Mouse (Mus musculus): ENCODE results near the gene Bnc2. TPM values are rescaled to one million over a fixed set of nuclear protein-coding genes. Genes with fewer than 3 reads are reported as not detected.

The Bnc2 gene
- polyA plus RNA-seq, 1 experiment from 2014 or later: 1.7 TPM

DNA sequence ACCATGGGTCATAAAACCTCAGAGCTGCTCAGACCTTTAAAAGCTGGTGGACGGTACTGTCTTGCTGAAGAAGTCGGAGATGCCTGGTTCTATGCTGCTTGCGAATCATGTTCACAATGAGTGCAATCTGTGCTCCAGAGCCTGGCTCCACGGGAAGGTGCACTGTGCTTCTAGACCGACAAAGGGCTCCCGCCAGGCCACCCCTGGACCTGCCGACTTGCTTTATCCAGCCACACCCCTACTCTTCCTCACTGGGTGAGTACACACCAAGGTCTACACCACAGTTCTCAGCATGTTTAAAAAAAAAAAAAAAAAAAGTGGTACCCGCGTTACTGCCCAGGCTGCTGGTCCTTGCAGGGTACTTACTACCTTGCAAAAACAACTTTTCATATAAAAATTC lies 174.8 kb downstream of the Bnc2 start:
- Histone ChIP-seq H3K4me1 (peaks cover 13% of the 10 kb centered on the region), H3K27me3 (replicated peaks) (no peaks in the 10 kb centered on the region), H3K4me2 (no peak overlapping the region), H3K9ac (no peak overlapping the region), H3K4me3 (no peak overlapping the region), H3K9me3 (no peaks in the 10 kb centered on the region), H3K36me3 (no peaks in the 10 kb centered on the region), H3K27ac (replicated peaks) (no peak overlapping the region)
- 56% methylated on average over 9 of the region's 9 CpGs for WGBS
- no peak for ATAC-seq (ENCODE audit: extremely low read depth, insufficient number of reproducible peaks, low FRiP score, low TSS enrichment)

DNA sequence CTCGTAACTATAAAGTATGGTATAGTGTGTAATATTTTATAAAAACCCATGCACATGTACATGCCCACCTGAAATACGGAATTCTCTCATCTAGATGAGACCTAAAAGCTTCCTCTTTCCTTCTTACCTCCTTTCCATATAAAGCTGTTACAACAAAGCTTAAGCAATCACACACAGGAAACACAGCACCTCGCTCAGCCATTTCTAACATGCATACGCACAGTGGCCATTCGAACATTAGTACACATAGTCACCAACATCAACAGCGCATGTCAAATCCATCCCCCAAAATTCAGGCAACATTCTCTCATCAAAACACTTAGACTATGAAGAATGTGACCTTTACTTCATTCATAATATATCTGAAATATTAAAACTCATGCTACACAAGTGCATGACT lies 176.6 kb downstream of the Bnc2 start:
- WGBS: 88% methylated on average over 6 of the region's 6 CpGs
- no peaks in the 10 kb centered on the region for H3K9me3 ChIP-seq

DNA sequence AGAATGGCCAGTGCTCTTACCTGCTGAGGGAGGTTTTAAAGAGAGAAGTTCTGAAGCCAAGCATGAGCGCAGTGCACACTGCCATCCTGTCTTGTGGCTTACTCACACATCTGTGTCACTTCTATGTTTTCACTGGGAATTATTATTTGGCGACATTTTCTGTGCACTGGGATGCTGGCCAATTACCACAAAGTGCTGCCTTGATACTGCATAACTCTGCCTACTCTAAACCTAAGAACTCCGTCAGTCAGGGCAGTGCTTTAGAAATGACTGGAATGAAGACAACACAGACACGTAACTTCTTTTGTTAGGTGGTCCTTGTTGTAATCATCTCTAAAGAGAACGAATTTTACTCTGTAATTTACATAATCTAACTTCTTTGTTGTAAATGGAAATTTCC lies 186.8 kb downstream of the Bnc2 start:
- Histone ChIP-seq H3K9ac (no peak overlapping the region), H3K4me2 (no peak overlapping the region), H3K9me3 (no peaks in the 10 kb centered on the region), H3K4me1 (no peaks in the 10 kb centered on the region), H3K27ac (replicated peaks) (no peak overlapping the region), H3K27me3 (replicated peaks) (no peaks in the 10 kb centered on the region), H3K36me3 (no peaks in the 10 kb centered on the region), H3K4me3 (no peak overlapping the region)
- ATAC-seq (ENCODE audit: extremely low read depth, insufficient number of reproducible peaks, low FRiP score, low TSS enrichment): no peak
- WGBS: 43% methylated on average over 5 of the region's 5 CpGs

More for the DNA sequence above, 176.6 kb downstream of the Bnc2 start:
- Histone ChIP-seq H3K4me1 (peaks cover 13% of the 10 kb centered on the region), H3K4me3 (no peak overlapping the region), H3K27me3 (replicated peaks) (no peaks in the 10 kb centered on the region), H3K4me2 (no peak overlapping the region), H3K27ac (replicated peaks) (no peak overlapping the region), H3K9ac (no peak overlapping the region), H3K36me3 (no peaks in the 10 kb centered on the region)
- ATAC-seq (ENCODE audit: extremely low read depth, insufficient number of reproducible peaks, low FRiP score, low TSS enrichment): no peak

DNA sequence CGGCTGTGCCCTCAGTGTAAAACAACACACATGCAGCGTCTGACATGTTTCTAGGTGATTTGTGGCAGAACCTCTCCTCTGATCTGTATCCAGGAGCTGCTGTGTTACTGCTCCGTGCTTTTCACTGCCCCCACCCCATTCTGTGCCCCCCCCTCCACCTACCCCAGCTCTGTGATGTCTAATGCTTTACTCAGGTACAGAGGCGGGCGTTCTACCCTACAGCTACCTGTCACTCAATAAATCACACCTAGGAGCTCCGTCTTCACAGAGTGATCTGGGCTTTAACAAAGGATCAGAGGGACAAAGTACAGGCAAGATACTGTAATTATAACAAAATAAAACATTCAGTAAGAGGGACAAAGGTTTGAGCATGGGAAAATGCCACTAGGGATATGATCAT lies 192.4 kb downstream of the Bnc2 start:
- no peak overlapping the region for H3K9ac ChIP-seq

DNA sequence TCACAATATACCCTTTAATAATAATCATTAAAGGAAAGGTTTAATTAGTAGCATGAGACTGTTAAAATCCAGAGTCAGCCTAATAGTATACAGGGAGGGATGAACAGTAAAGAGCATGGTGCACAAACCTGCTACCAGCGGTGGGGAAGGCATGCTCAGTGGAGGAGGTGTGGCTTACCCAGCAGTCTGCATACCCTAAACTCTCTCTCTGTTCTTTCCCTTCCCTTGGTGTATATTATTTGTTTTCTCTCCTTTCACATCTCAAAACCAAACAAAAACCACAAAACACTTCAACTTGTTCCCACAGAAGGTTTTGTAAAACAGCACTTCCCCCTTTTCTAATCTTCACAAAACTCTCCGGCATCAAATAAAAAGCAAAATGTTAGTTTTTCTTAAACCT lies 202.4 kb downstream of the Bnc2 start:
- no peak for ATAC-seq (ENCODE audit: extremely low read depth, insufficient number of reproducible peaks, low FRiP score, low TSS enrichment)
- Histone ChIP-seq H3K4me3 (no peak overlapping the region), H3K9me3 (no peaks in the 10 kb centered on the region), H3K27ac (replicated peaks) (no peak overlapping the region), H3K27me3 (replicated peaks) (no peaks in the 10 kb centered on the region), H3K36me3 (no peaks in the 10 kb centered on the region), H3K4me2 (no peak overlapping the region), H3K4me1 (no peaks in the 10 kb centered on the region), H3K9ac (no peak overlapping the region)
- 69% methylated on average over 2 of the region's 2 CpGs for WGBS

More for the DNA sequence above, 192.4 kb downstream of the Bnc2 start:
- 68% methylated on average over 6 of the region's 6 CpGs for WGBS
- Histone ChIP-seq H3K27me3 (replicated peaks) (no peaks in the 10 kb centered on the region), H3K36me3 (no peaks in the 10 kb centered on the region), H3K27ac (replicated peaks) (no peak overlapping the region), H3K9me3 (no peaks in the 10 kb centered on the region), H3K4me1 (no peaks in the 10 kb centered on the region), H3K4me3 (no peak overlapping the region), H3K4me2 (no peak overlapping the region)
- ATAC-seq (ENCODE audit: extremely low read depth, insufficient number of reproducible peaks, low FRiP score, low TSS enrichment): no peak

DNA sequence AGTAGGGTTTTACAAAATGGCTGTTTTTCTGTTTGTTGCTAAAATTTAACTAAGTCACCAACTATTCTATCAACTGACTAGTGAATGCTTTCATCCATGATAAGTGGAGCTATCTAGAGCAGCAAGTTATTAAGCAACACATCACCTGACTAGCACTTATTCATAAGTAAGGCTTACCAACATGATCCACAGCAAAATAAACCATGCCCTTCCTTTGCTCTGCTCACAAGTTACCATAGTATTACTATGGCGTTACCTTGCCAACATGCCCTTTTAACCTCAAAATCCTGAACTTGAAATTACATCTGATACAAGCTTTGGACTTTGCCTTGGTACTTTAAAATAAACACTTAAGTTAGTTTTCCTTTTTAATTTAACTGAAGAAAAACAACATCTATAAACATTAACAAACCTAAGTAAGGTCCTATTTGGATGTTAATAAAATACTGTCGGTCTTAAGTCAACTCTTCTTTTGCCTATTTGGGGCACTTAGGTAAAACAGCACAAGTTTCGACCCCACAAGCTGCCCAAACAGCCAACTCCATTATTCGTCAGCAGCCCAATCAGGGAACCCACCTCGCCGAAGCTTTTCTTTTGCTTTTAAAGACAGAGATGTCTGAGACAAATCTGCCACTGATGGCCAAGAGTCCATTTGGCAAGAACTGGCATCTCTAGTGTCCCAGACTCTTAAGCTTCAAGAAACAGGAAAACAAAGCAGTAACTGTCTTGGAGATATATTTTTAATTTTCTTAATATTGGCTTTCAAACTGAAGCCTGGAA lies 204.8 kb downstream of the Bnc2 start:
- Histone ChIP-seq H3K9me3 (no peaks in the 10 kb centered on the region), H3K9ac (no peak overlapping the region), H3K4me1 (peaks cover 5% of the 10 kb centered on the region; the same call in 1 of the 2 replicates), H3K27ac (replicated peaks) (no peak overlapping the region), H3K4me2 (no peak overlapping the region), H3K4me3 (no peak overlapping the region), H3K27me3 (replicated peaks) (no peaks in the 10 kb centered on the region), H3K36me3 (no peaks in the 10 kb centered on the region)
- WGBS: 78% methylated on average over 6 of the region's 6 CpGs
- ATAC-seq (ENCODE audit: extremely low read depth, insufficient number of reproducible peaks, low FRiP score, low TSS enrichment): no peak

DNA sequence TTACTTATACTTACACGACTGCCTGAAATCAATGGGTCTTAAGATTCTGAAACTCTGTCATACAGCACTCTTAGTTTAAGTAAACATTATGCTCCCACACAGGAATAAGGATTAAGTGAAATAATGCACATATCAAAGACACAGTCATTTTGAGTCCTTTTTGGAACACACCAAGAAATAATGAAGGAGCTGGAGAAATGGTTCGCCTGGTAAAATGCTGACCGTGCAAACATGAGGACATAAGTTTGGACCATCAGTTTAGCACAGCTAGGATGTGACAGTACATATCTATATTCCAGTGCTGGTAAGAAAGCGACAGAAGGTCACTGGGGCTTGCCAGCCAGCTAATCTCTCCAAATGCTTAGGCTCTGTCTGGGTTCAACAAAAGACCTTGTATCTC lies 205.7 kb downstream of the Bnc2 start:
- no peak for ATAC-seq (ENCODE audit: extremely low read depth, insufficient number of reproducible peaks, low FRiP score, low TSS enrichment)
- WGBS: 78% methylated on average over 4 of the region's 4 CpGs
- no peak overlapping the region for H3K27ac ChIP-seq (replicated peaks)

DNA sequence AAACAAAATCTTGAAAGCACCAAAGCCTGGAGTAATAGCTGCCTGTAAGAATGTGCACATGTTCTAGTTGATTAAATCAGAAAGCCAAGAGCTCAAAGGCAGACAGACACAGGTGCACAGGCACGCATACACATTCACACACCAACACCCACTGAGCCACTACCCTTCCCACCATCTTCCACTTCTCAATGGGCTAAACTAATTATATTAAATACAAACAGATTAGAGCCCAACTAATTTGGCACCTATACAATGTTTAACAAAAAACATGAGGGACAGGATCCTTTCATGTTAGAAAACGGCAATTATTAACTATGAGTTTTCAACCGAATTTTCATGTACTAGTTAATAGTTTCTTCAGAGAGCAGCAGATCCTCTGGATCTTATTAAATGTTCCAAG lies 207.4 kb downstream of the Bnc2 start:
- ATAC-seq (ENCODE audit: extremely low read depth, insufficient number of reproducible peaks, low FRiP score, low TSS enrichment): no peak
- WGBS: 83% methylated on average over 3 of the region's 3 CpGs
- Histone ChIP-seq H3K27ac (replicated peaks) (no peak overlapping the region), H3K27me3 (replicated peaks) (no peaks in the 10 kb centered on the region), H3K9ac (no peak overlapping the region), H3K4me3 (no peak overlapping the region), H3K4me2 (no peak overlapping the region), H3K9me3 (peaks cover 11% of the 10 kb centered on the region; the same call in 1 of the 2 replicates), H3K4me1 (peaks cover 5% of the 10 kb centered on the region; the same call in 1 of the 2 replicates), H3K36me3 (no peaks in the 10 kb centered on the region)

More for the DNA sequence above, 205.7 kb downstream of the Bnc2 start:
- Histone ChIP-seq H3K27me3 (replicated peaks) (no peaks in the 10 kb centered on the region), H3K4me3 (no peak overlapping the region), H3K36me3 (no peaks in the 10 kb centered on the region), H3K4me2 (no peak overlapping the region), H3K4me1 (peaks cover 5% of the 10 kb centered on the region; the same call in 1 of the 2 replicates), H3K9ac (no peak overlapping the region), H3K9me3 (no peaks in the 10 kb centered on the region)

DNA sequence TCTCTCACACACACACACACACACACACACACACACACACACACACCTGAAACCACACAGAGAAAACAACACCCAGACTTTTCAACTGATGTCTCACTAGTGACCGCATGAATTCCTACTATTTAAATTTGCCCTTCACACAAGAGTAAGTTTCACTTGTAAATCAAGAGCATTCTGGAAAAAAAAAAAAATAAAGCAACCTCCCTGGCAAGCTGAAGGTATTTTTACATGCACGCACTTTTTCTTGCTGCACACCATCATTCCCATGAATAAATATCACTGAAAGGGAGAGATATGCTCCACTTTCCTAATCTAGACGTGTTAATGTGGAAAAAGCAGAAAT lies 216.9 kb downstream of the Bnc2 start:
- Histone ChIP-seq H3K9ac (no peak overlapping the region), H3K27me3 (replicated peaks) (no peaks in the 10 kb centered on the region), H3K4me3 (no peak overlapping the region), H3K9me3 (0 out of 2 replicates have a peak, but pooled peaks cover 3% of the 10 kb centered on the region), H3K4me1 (peaks cover 4% of the 10 kb centered on the region; the same call in 1 of the 2 replicates), H3K4me2 (no peak overlapping the region), H3K36me3 (no peaks in the 10 kb centered on the region), H3K27ac (replicated peaks) (no peak overlapping the region)
- WGBS: 68% methylated on average over 3 of the region's 3 CpGs
- ATAC-seq (ENCODE audit: extremely low read depth, insufficient number of reproducible peaks, low FRiP score, low TSS enrichment): no peak

DNA sequence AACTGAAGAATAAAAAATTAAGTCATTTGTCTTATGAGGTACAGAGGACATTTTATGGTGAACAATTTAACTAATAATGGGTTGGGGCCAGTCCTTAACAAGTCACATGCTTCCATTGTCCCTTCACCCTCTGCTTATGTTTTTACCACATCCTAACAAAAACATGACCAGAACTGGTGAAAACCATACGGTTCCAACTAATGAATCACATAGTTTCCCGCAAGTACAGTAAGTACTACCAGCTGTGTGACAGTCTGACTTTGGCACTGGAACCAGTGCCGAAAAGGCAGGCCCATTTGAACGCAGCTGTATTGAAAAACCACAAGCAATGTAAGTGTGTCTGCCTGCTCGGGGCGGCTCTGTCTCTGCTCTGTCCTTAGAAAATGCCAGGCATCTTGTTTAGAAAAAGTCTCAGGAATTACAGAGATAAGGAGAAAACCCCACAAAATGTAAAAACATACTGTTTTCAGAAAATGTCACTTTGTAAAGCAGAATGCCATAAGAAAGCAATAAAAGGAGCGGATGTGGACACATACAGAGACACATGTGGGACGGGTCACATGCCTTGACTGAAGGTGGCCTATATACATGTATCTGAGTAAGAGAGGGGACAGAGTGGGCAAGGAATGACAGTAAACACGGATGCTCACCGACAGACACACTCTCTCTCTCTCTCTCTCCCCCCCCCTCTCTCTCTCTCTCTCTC lies 217.4 kb downstream of the Bnc2 start:
- H3K4me1 ChIP-seq: peaks cover 4% of the 10 kb centered on the region; the same call in 1 of the 2 replicates
- no peak overlapping the region for H3K4me3 ChIP-seq
- no peak overlapping the region for H3K4me2 ChIP-seq
- no peaks in the 10 kb centered on the region for H3K9me3 ChIP-seq
- H3K36me3 ChIP-seq: no peaks in the 10 kb centered on the region
- H3K9ac ChIP-seq: no peak overlapping the region
- no peaks in the 10 kb centered on the region for H3K27me3 ChIP-seq (replicated peaks)
- no peak overlapping the region for H3K27ac ChIP-seq (replicated peaks)
- no peak for ATAC-seq (ENCODE audit: extremely low read depth, insufficient number of reproducible peaks, low FRiP score, low TSS enrichment)
- 68% methylated on average over 10 of the region's 10 CpGs for WGBS

DNA sequence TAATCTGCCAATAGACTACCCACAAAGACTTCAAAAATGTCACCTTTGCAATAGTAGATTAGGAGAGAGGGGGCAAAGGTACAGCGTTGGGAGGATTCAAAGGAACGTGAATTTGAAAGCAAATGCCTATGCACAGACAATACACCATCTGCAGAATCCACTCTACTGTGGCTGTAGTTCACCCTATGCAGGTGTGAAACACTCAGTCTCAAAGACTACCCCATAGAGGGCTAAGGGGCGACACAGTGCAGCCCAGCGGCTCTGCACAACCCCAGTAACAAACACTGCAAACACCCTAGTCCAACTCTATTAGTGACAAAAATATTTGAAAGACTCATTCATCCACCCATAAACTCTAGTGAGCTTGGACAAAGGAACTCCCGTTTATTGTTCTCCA lies 218.2 kb downstream of the Bnc2 start:
- Histone ChIP-seq H3K9me3 (no peaks in the 10 kb centered on the region), H3K4me1 (peaks cover 4% of the 10 kb centered on the region; the same call in 1 of the 2 replicates), H3K4me2 (no peak overlapping the region), H3K27me3 (replicated peaks) (no peaks in the 10 kb centered on the region), H3K9ac (no peak overlapping the region), H3K27ac (replicated peaks) (no peak overlapping the region), H3K4me3 (no peak overlapping the region), H3K36me3 (no peaks in the 10 kb centered on the region)
- ATAC-seq (ENCODE audit: extremely low read depth, insufficient number of reproducible peaks, low FRiP score, low TSS enrichment): no peak
- 83% methylated on average over 5 of the region's 5 CpGs for WGBS

Data from heart, embryonic 13.5 days (tissue).